Mouse (Mus musculus) WW6 (cell line): Measurements from ENCODE around the gene Hipk2.

ENCODE experiments used
- DNase-seq: peaks from one replicate; pipeline ENCODE4 v3.0.0-alpha.2; 2013; ENCODE audit warnings: low read depth, low spot score

Hipk2 gene

GRCm38 (mm10) chr6:38876071-38876911 is at the start of gene Hipk2:
Hipk2 (minus strand) TSS chr6:38876165.
- DNase-seq: no peak

- DNase-seq: peak; percentile 53
Observed at GRCm38 (mm10) chr6:38925719-38926118, 49.8 kb upstream of the Hipk2 start.

- no peak for DNase-seq
Observed at GRCm38 (mm10) chr6:38923870-38924817, 48.2 kb upstream of the Hipk2 start.

- no peak for DNase-seq
Observed at GRCm38 (mm10) chr6:38923450-38923849, 47.5 kb upstream of the Hipk2 start.

GRCm38 (mm10) chr6:38922517-38922916 is 46.6 kb upstream of the Hipk2 start:
- no peak for DNase-seq

- DNase-seq: no peak
Observed at GRCm38 (mm10) chr6:38921810-38922116, 45.8 kb upstream of the Hipk2 start.

- DNase-seq: no peak
Observed at GRCm38 (mm10) chr6:38921095-38921809, 45.3 kb upstream of the Hipk2 start.

- DNase-seq: no peak
Observed at GRCm38 (mm10) chr6:38920141-38920540, 44.2 kb upstream of the Hipk2 start.

- DNase-seq: no peak
Observed at GRCm38 (mm10) chr6:38919135-38919740, 43.3 kb upstream of the Hipk2 start.

- DNase-seq: no peak
Observed at GRCm38 (mm10) chr6:38918728-38919127, 42.8 kb upstream of the Hipk2 start.

- no peak for DNase-seq
Observed at GRCm38 (mm10) chr6:38917415-38917814, 41.5 kb upstream of the Hipk2 start.

- DNase-seq: no peak
Observed at GRCm38 (mm10) chr6:38916571-38916970, 40.6 kb upstream of the Hipk2 start.

- no peak for DNase-seq
Observed at GRCm38 (mm10) chr6:38915776-38916175, 39.8 kb upstream of the Hipk2 start.

- no peak for DNase-seq
Observed at GRCm38 (mm10) chr6:38914181-38914580, 38.2 kb upstream of the Hipk2 start.

- DNase-seq: no peak
Observed at GRCm38 (mm10) chr6:38913386-38914042, 37.5 kb upstream of the Hipk2 start.

- no peak for DNase-seq
Observed at GRCm38 (mm10) chr6:38912845-38913244, 36.9 kb upstream of the Hipk2 start.

- no peak for DNase-seq
Observed at GRCm38 (mm10) chr6:38912121-38912660, 36.2 kb upstream of the Hipk2 start.

- peak; percentile 61 for DNase-seq
Observed at GRCm38 (mm10) chr6:38910828-38911559, 35.0 kb upstream of the Hipk2 start.

GRCm38 (mm10) chr6:38908401-38908800 is 32.4 kb upstream of the Hipk2 start:
- DNase-seq: no peak

- DNase-seq: no peak
Observed at GRCm38 (mm10) chr6:38906005-38906404, 30.0 kb upstream of the Hipk2 start.
